Mouse (Mus musculus) heart, postnatal 0 days (tissue): ENCODE measurements at regions not wholly inside any gene's neighbourhood (a gene's known extent, or its start where the extent isn't known, plus 50 kb on each side); places are given as distances from the start of the nearest gene placed in this dataset.

Source experiments
- CTCF ChIP-seq: IDR thresholded peaks from 2 replicates; pipeline ENCODE4 v1.5.1; 2016; ENCODE audit warnings: antibody characterized with exemption, control low read depth, low read depth
- EP300 ChIP-seq: IDR thresholded peaks from 2 replicates; pipeline ENCODE4 v1.6.1; 2016; ENCODE audit warnings: antibody characterized with exemption, low read depth

- TF ChIP-seq EP300 (no peak), CTCF (no peak)
Observed at GRCm38 (mm10) chr1:4706171-4706570, 101.5 kb upstream of the Gm37988 start.
